8 mouse cellular contexts compared by ENCODE assay signal in the genomic region with DNA sequence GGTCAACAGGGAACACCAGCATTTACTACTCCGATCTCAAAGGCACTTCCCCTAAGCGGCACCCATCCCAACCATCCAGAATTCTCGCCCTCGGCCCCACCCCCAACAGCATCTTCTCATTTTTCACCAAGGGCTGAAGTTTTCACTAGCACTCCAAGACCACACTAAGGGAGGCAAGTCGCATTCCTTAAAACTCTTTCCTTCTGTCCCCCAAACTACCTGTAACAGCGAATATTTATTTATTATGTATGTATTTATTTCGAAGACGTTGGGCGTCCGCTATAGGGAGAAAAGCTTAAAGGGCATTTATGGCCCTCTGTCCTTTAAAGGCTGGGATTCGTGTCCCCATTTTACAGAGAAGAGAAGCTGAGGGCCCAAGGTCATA. TPM values are rescaled to one million over a fixed set of nuclear protein-coding genes. Genes with fewer than 3 reads are reported as not detected.
DNase-seq lines count a peak whose midpoint lies in the region; ATAC-seq lines count a peak whose summit lies in the region.

No protein-coding gene starts in this region.

- ATAC-seq in intestine, embryonic 15.5 days = no peak

- no peaks in the 10 kb centered on the region for H3K27me3 ChIP-seq in intestine, embryonic 15.5 days (replicated peaks)

- no peaks in the 10 kb centered on the region for H3K36me3 ChIP-seq in intestine, embryonic 15.5 days

- peak overlapping the region; percentile 86 for H3K9ac ChIP-seq in intestine, embryonic 15.5 days

- intact Hi-C loops in left cerebral cortex, postnatal 25 days (cut with DNase I) = no loop called here

- WGBS in intestine, embryonic 15.5 days = 9% methylated on average over 11 of the region's 11 CpGs

- no peak overlapping the region for H3K27ac ChIP-seq in intestine, embryonic 15.5 days

- H3K4me1 ChIP-seq in intestine, embryonic 15.5 days (replicated peaks) = peaks cover 20% of the 10 kb centered on the region

- DNase-seq in left cerebral cortex, postnatal 25 days (ENCODE audit: low spot score in 2 of 2) = peak; percentile 35 to 40
- no peak for DNase-seq in left cerebral cortex, adult 8-10 months (ENCODE audit: low spot score in 2 of 2)
- DNase-seq in adrenal gland, postnatal 36 days = peak; percentile 51 to 74
- peak; percentile 40 for DNase-seq in gastrocnemius, postnatal 10 days
- DNase-seq in lung, postnatal 36 days = peak; percentile 65
- DNase-seq in yolk sac, embryonic 10.5 days (ENCODE audit: low spot score) = peak; percentile 52
- no peak for DNase-seq in layer of hippocampus, adult 8-10 months (ENCODE audit: low spot score in 2 of 2)

- H3K9me3 ChIP-seq in intestine, embryonic 15.5 days = no peaks in the 10 kb centered on the region

- H3K4me2 ChIP-seq in intestine, embryonic 15.5 days (replicated peaks) = peak overlapping the region; percentile 82

- peak overlapping the region; percentile 92 for H3K4me3 ChIP-seq in intestine, embryonic 15.5 days (replicated peaks)

RNA-seq across cellular contexts. Expression of a gene that starts 1.0 kb away (rescaled TPM):
- total RNA-seq in left cerebral cortex, postnatal 25 days (2021) = 10 to 100 TPM; 56.4 to 57.8 TPM
- 10 to 100 TPM; 40.3 to 52.1 (median 43.5) TPM for total RNA-seq in left cerebral cortex, adult 8-10 months (2022)
- total RNA-seq in adrenal gland, postnatal 36 days (2021) = 100 to 1,000 TPM in 1 of 2 experiments, 10 to 100 TPM in 1; 93.7 to 153 TPM
- total RNA-seq in gastrocnemius, postnatal 10 days (2021) = 10 to 100 TPM; 21.1 to 26.0 TPM
- 9.6 and 10.8 TPM in 2 replicates for polyA plus RNA-seq in intestine, embryonic 15.5 days (2015; fragmentation: Nextera tagmentation; extraction: Ambion mirVana)
- 10 to 100 TPM; 34.6 to 43.0 (median 39.7) TPM for total RNA-seq in layer of hippocampus, adult 8-10 months (2022)

Comparison
In these comparisons a context has a peak if more than half of its experiments do, and no peak if none do; other contexts are left out.
1. DNase-seq: peak in left cerebral cortex, postnatal 25 days (2 of 2), adrenal gland, postnatal 36 days (2 of 2), gastrocnemius, postnatal 10 days (single experiment), lung, postnatal 36 days (single experiment) and yolk sac, embryonic 10.5 days (single experiment); none in left cerebral cortex, adult 8-10 months (0 of 2) and layer of hippocampus, adult 8-10 months (0 of 2).